Mouse (Mus musculus): Measurements from ENCODE around the gene Olfr311.

- no peak for TF ChIP-seq MAX (IDR thresholded peaks at IDR 0.05)
- no peak for TF ChIP-seq CEBPB (IDR thresholded peaks at IDR 0.05; ENCODE audit: low read depth)
- no peak for TF ChIP-seq CTCF (IDR thresholded peaks at IDR 0.05; ENCODE audit: control insufficient read depth, insufficient read depth, insufficient read length)
- TF ChIP-seq MYOD1 (IDR thresholded peaks at IDR 0.05; ENCODE audit: control insufficient read depth, insufficient read length, low read depth): no peak
- no peak for TF ChIP-seq MYOG (IDR thresholded peaks at IDR 0.05; ENCODE audit: control insufficient read depth, extremely low read depth, insufficient read length)
- no peak for TF ChIP-seq USF1 (IDR thresholded peaks at IDR 0.05; ENCODE audit: low read depth)
These were observed 43.2 kb upstream of the Olfr311 start for GRCm38 (mm10) chr11:58795856-58796255.

Measured in C2C12 (cell line).